Mouse (Mus musculus) MEL (cell line): ENCODE measurements around the gene Msantd3. TPM values are rescaled to one million over a fixed set of nuclear protein-coding genes. Genes with fewer than 3 reads are reported as not detected.

Experiments
- DNase-seq: peaks from one replicate; pipeline ENCODE4 v3.0.0; 2011; ENCODE audit warnings: low read depth, low spot score
- H3K27ac ChIP-seq: 2 replicates; pipeline ENCODE4 v1.5.1; 2012; ENCODE audit warnings: low read depth, mild to moderate bottlenecking, control low read depth, low read length, moderate library complexity; ENCODE audit not compliant: control insufficient read depth
- H3K27me3 ChIP-seq, 2 experiments: fragments of 150-350 bp in 1 of 2; sonication (generic) in 1 of 2; 2 replicates each; pipeline ENCODE4 v1.6.1; 2012; ENCODE audit warnings: low read length in 2 of 2, mild to moderate bottlenecking in 2 of 2, improper control_type of control experiment in 1 of 2, moderate library complexity in 1 of 2; ENCODE audit not compliant: insufficient read depth in 2 of 2, control insufficient read depth in 1 of 2
- H3K36me3 ChIP-seq, 2 experiments: 2 replicates each; pipeline ENCODE4 v1.6.1; 2012 to 2014; ENCODE audit warnings: low read length in 2 of 2, improper control_type of control experiment in 1 of 2, inconsistent platforms in 1 of 2, mild to moderate bottlenecking in 1 of 2; ENCODE audit not compliant: insufficient read depth in 2 of 2, control insufficient read depth in 1 of 2
- H3K4me1 ChIP-seq, 2 experiments: fragments of 150-350 bp in 1 of 2; sonication (generic) in 1 of 2; 2 replicates each; pipeline ENCODE4 v1.6.1; 2012; ENCODE audit warnings: low read length in 2 of 2, improper control_type of control experiment in 1 of 2, mild to moderate bottlenecking in 1 of 2; ENCODE audit not compliant: insufficient read depth in 2 of 2, control insufficient read depth in 1 of 2
- H3K4me3 ChIP-seq, 2 experiments: fragments of 150-350 bp in 1 of 2; sonication (generic) in 1 of 2; 2 replicates each; pipeline ENCODE4 v1.5.1; 2012; ENCODE audit warnings: low read depth in 2 of 2, low read length in 2 of 2, mild to moderate bottlenecking in 2 of 2, moderate library complexity in 2 of 2, control low read depth in 1 of 2, improper control_type of control experiment in 1 of 2; ENCODE audit not compliant: control insufficient read depth in 1 of 2, insufficient read depth in 1 of 2
- H3K79me2 ChIP-seq: 2 replicates; pipeline ENCODE4 v1.6.1; 2012; ENCODE audit warnings: mild to moderate bottlenecking, low read length, moderate library complexity; ENCODE audit not compliant: control insufficient read depth, poor library complexity, insufficient read depth
- H3K9ac ChIP-seq: 2 replicates; pipeline ENCODE4 v1.6.1; 2012; ENCODE audit warnings: low read depth, mild to moderate bottlenecking, control low read depth, low read length, moderate library complexity; ENCODE audit not compliant: control insufficient read depth, poor library complexity, severe bottlenecking
- H3K9me3 ChIP-seq: fragments of 150-350 bp; sonication (generic); replicated peaks from 2 replicates; pipeline ENCODE4 v1.6.1; 2012; ENCODE audit warnings: mild to moderate bottlenecking, low read length, improper control_type of control experiment, moderate library complexity; ENCODE audit not compliant: insufficient read depth
- CHD1 ChIP-seq: IDR thresholded peaks from 2 replicates; pipeline ENCODE4 v1.6.1; 2012; ENCODE audit warnings: low read depth, mild to moderate bottlenecking, inconsistent platforms, low read length, improper control_type of control experiment
- CHD2 ChIP-seq: IDR thresholded peaks from 2 replicates; pipeline ENCODE4 v1.6.1; 2011; ENCODE audit warnings: low read length, improper control_type of control experiment
- CTCF ChIP-seq, 3 experiments: IDR thresholded peaks in 2 of 3; conservative IDR thresholded peaks in 1 of 3; 2 replicates each; pipeline ENCODE4 v1.5.1; 2011 to 2012; ENCODE audit warnings: low read length in 3 of 3, low read depth in 2 of 3, mild to moderate bottlenecking in 2 of 3, improper control_type of control experiment in 1 of 3, inconsistent platforms in 1 of 3, mixed read lengths in 1 of 3, moderate library complexity in 1 of 3; ENCODE audit not compliant: control insufficient read depth in 1 of 3, insufficient read depth in 1 of 3, poor library complexity in 1 of 3, severe bottlenecking in 1 of 3
- E2F4 ChIP-seq: IDR thresholded peaks from 2 replicates; pipeline ENCODE4 v1.6.1; 2011; ENCODE audit warnings: low read depth, low read length, improper control_type of control experiment, borderline replicate concordance
- ELF1 ChIP-seq: IDR thresholded peaks from 2 replicates; pipeline ENCODE4 v1.6.1; 2014; ENCODE audit warnings: low read depth, mild to moderate bottlenecking, inconsistent platforms, low read length, improper control_type of control experiment, moderate library complexity
- GABPA ChIP-seq: IDR thresholded peaks from 2 replicates; pipeline ENCODE4 v1.6.1; 2012; ENCODE audit warnings: low read depth, mild to moderate bottlenecking, inconsistent platforms, low read length, improper control_type of control experiment, moderate library complexity
- GATA1 ChIP-seq: IDR thresholded peaks from 2 replicates; pipeline ENCODE4 v1.6.1; 2011; ENCODE audit warnings: low read depth, low read length, improper control_type of control experiment
- JUND ChIP-seq: IDR thresholded peaks from 2 replicates; pipeline ENCODE4 v1.6.1; 2011; ENCODE audit warnings: low read depth, mild to moderate bottlenecking, improper control_type of control experiment, low read length
- KAT2A ChIP-seq: conservative IDR thresholded peaks from 2 replicates; pipeline ENCODE4 v1.6.1; 2012; ENCODE audit warnings: low read depth, low read length, improper control_type of control experiment, inconsistent platforms
- MAFK ChIP-seq: IDR thresholded peaks from 2 replicates; pipeline ENCODE4 v1.6.1; 2011; ENCODE audit warnings: low read depth, mild to moderate bottlenecking, low read length, improper control_type of control experiment, borderline replicate concordance
- MEF2A ChIP-seq: IDR thresholded peaks from 2 replicates; pipeline ENCODE4 v1.6.1; 2014; ENCODE audit warnings: low read depth, mild to moderate bottlenecking, inconsistent platforms, low read length, improper control_type of control experiment; ENCODE audit not compliant: poor library complexity, insufficient replicate concordance, severe bottlenecking; ENCODE audit errors: extremely low read depth
- MYB ChIP-seq: IDR thresholded peaks from 2 replicates; pipeline ENCODE4 v1.6.1; 2011; ENCODE audit warnings: mild to moderate bottlenecking, low read depth, low read length, improper control_type of control experiment
- MYC ChIP-seq: IDR thresholded peaks from 2 replicates; pipeline ENCODE4 v1.6.1; 2011; ENCODE audit warnings: low read depth, mild to moderate bottlenecking, low read length, improper control_type of control experiment, moderate library complexity
- NELFE ChIP-seq: IDR thresholded peaks from 2 replicates; pipeline ENCODE4 v1.6.1; 2011; ENCODE audit warnings: low read depth, low read length, improper control_type of control experiment
- POLR2A ChIP-seq, 2 experiments: IDR thresholded peaks; 2 replicates each; pipeline ENCODE4 v1.6.1; 2011 to 2012; ENCODE audit warnings: low read length in 2 of 2, mild to moderate bottlenecking in 2 of 2, control low read depth in 1 of 2, improper control_type of control experiment in 1 of 2, low read depth in 1 of 2, moderate library complexity in 1 of 2; ENCODE audit not compliant: control insufficient read depth in 1 of 2, insufficient read depth in 1 of 2, poor library complexity in 1 of 2
- POLR2AphosphoS5 ChIP-seq: IDR thresholded peaks from 2 replicates; pipeline ENCODE4 v1.6.1; 2012; ENCODE audit warnings: low read depth, borderline replicate concordance, mild to moderate bottlenecking, inconsistent platforms, low read length, moderate library complexity, mixed read lengths
- RAD21 ChIP-seq: IDR thresholded peaks from 2 replicates; pipeline ENCODE4 v1.6.1; 2011; ENCODE audit warnings: mild to moderate bottlenecking, low read depth, low read length, improper control_type of control experiment
- RCOR1 ChIP-seq: IDR thresholded peaks from 2 replicates; pipeline ENCODE4 v1.6.1; 2012; ENCODE audit warnings: low read depth, mild to moderate bottlenecking, inconsistent platforms, low read length, improper control_type of control experiment
- SIN3A ChIP-seq: IDR thresholded peaks from 2 replicates; pipeline ENCODE4 v1.6.1; 2012; ENCODE audit warnings: low read length, improper control_type of control experiment, inconsistent platforms
- SMC3 ChIP-seq: IDR thresholded peaks from 2 replicates; pipeline ENCODE4 v1.6.1; 2011; ENCODE audit warnings: low read depth, low read length, improper control_type of control experiment
- TBP ChIP-seq: IDR thresholded peaks from 2 replicates; pipeline ENCODE4 v1.8.0; 2011; ENCODE audit warnings: low read depth, low read length, improper control_type of control experiment
- UBTF ChIP-seq: IDR thresholded peaks from 2 replicates; pipeline ENCODE4 v1.6.1; 2012; ENCODE audit warnings: low read depth, mild to moderate bottlenecking, inconsistent platforms, low read length, improper control_type of control experiment, moderate library complexity, borderline replicate concordance; ENCODE audit not compliant: insufficient read depth
- USF1 ChIP-seq: IDR thresholded peaks from 2 replicates; pipeline ENCODE4 v1.6.1; 2014; ENCODE audit warnings: low read depth, mild to moderate bottlenecking, inconsistent platforms, low read length, improper control_type of control experiment, moderate library complexity
- USF2 ChIP-seq, 2 experiments: IDR thresholded peaks; 2 replicates each; pipeline ENCODE4 v1.6.1; 2011 to 2012; ENCODE audit warnings: improper control_type of control experiment in 2 of 2, low read length in 2 of 2, borderline replicate concordance in 1 of 2, inconsistent platforms in 1 of 2, low read depth in 1 of 2, mild to moderate bottlenecking in 1 of 2; ENCODE audit not compliant: insufficient read depth in 1 of 2
- ZNF384 ChIP-seq: IDR thresholded peaks from 2 replicates; pipeline ENCODE4 v1.6.1; 2012; ENCODE audit warnings: low read depth, mild to moderate bottlenecking, inconsistent platforms, low read length, improper control_type of control experiment
- polyA plus RNA-seq, 2 experiments: library from polyadenylated mRNA; stranded (reverse) in 1 of 2; unstranded in 1 of 2; fragments of >175 nt in 1 of 2; fragments of >200 nt in 1 of 2; gene quantifications; 2 replicates each; pipeline versions ENCODE4 v1.2.1 to v1.2.4; 2012; ENCODE audit warnings: low replicate concordance in 2 of 2, low read depth in 1 of 2; ENCODE audit not compliant: insufficient read length in 2 of 2, insufficient read depth in 1 of 2, missing spikeins in 1 of 2
- total RNA-seq: library from RNA; depleted of rRNA; stranded (reverse); fragments of 300-350 nt; gene quantifications from 2 replicates; pipeline ENCODE4 v1.2.3, GENCODE M21; 2012

The Msantd3 gene
- total and polyA plus RNA-seq, 3 experiments: not detected

DNA sequence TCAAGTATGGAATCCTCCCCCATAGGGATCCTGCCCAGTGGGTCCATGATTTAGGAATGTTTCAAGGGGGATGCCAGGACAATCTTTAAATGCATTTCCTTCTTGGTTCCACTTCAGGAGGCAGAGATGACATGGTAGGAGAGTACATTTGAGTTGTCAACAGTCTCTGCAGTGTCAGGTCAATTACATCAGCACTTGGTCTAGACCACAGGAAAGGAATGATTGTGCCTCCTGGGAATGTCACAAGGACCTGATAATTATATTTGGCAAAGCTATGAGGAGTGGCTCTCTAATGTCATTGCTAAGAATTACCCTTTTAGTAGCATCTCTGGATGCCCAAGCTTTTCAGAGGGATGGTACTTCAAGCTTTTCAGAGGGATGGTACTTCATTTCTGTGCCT, 25.2 kb downstream of the Msantd3 start:
- Histone ChIP-seq H3K9ac (no peak overlapping the region), H3K27me3 (no peaks in the 10 kb centered on the region), H3K79me2 (no peaks in the 10 kb centered on the region), H3K4me1 (no peaks in the 10 kb centered on the region), H3K4me3 (no peak overlapping the region)
- no peak for TF ChIP-seq SIN3A
- TF ChIP-seq E2F4: no peak
- no peak for TF ChIP-seq NELFE
- no peak for TF ChIP-seq USF2 (IDR thresholded peaks at IDR 0.05; ENCODE audit: borderline replicate concordance in 1 of 2, insufficient read depth in 1 of 2, low read depth in 1 of 2, low read length in 2 of 2)
- TF ChIP-seq UBTF: no peak
- TF ChIP-seq POLR2AphosphoS5: no peak
- TF ChIP-seq POLR2A (IDR thresholded peaks at IDR 0.05; ENCODE audit: control insufficient read depth in 1 of 2, insufficient read depth in 1 of 2, low read depth in 1 of 2, low read length in 2 of 2, poor library complexity in 1 of 2): no peak
- TF ChIP-seq MEF2A: no peak
- no peak for TF ChIP-seq GATA1
- no peak for TF ChIP-seq GABPA
- no peak for TF ChIP-seq RCOR1
- no peak for TF ChIP-seq JUND
- no peak for TF ChIP-seq USF1
- no peak for TF ChIP-seq MYB
- TF ChIP-seq, all 39 proteins: peak for 0
- no peaks in the 10 kb centered on the region for H3K36me3 ChIP-seq
- H3K9me3 ChIP-seq: no peaks in the 10 kb centered on the region
- no peak overlapping the region for H3K27ac ChIP-seq
- DNase-seq: no peak

- no peak overlapping the region for H3K9ac ChIP-seq
- H3K36me3 ChIP-seq: no peaks in the 10 kb centered on the region
- no peak for DNase-seq
- no peak overlapping the region for H3K4me3 ChIP-seq
- no peaks in the 10 kb centered on the region for H3K4me1 ChIP-seq
- H3K9me3 ChIP-seq: no peaks in the 10 kb centered on the region
- no peak for TF ChIP-seq E2F4
- TF ChIP-seq NELFE: no peak
- no peak for TF ChIP-seq CTCF (IDR thresholded peaks at IDR 0.05 in 2 of 3, conservative IDR thresholded peaks at IDR 0.05 in 1 of 3; ENCODE audit: control insufficient read depth in 1 of 3, insufficient read depth in 1 of 3, low read depth in 2 of 3, low read length in 3 of 3, poor library complexity in 1 of 3, severe bottlenecking in 1 of 3)
- no peak for TF ChIP-seq ELF1
- no peak for TF ChIP-seq ZNF384
- TF ChIP-seq MYC: no peak
- no peak for TF ChIP-seq CHD1
- no peak for TF ChIP-seq SMC3
- no peak for TF ChIP-seq CHD2
- TF ChIP-seq RAD21: no peak
- no peak for TF ChIP-seq MAFK
- no peak for TF ChIP-seq TBP
- TF ChIP-seq KAT2A: no peak
- TF ChIP-seq, all 39 proteins: peak for 0
- no peak overlapping the region for H3K27ac ChIP-seq
- H3K79me2 ChIP-seq: no peaks in the 10 kb centered on the region
- H3K27me3 ChIP-seq: no peaks in the 10 kb centered on the region
These were observed 36.6 kb downstream of the Msantd3 start for GRCm38 (mm10) chr4:48576361-48576760.
